Mouse (Mus musculus): Measurements from ENCODE around the gene Cdk5r1. TPM values are rescaled to one million over a fixed set of nuclear protein-coding genes. Genes with fewer than 3 reads are reported as not detected.

Gene Cdk5r1
- total and polyA plus RNA-seq, 3 experiments = 1.1 to 1.2 TPM; not detected in 1

DNA sequence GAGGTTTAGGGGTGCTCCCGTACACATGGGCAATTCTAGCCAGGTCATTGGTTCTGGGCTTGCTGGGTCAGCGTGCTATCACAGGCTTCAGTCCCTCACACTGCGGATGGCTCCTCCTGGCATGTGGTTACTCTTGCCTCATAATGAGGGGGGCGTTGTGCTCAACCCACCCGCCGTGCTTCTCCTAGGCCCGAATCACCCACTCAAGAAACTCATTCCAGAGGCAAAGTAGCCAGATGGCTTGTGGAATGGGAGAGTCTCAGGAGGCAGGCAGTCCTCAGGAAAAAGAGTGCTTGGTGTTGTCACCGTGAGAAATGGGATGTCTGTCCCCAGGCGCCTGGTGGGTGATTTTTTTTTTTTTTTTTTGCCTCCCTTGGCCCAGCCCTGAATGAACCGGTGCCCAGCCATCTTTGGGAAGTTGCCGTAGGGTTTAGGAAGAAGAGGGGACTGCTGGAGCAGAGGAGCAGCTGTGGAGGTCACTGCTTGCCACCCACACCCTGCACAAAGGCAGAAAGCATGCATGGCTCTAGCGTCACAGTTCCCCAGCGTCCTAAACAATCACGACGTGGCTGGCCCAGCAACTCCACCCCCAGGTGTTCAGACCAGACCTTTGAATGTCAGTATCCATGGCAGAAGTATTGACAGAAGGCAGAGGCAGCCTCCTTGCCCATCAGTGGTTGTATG, 11.2 kb downstream of the Cdk5r1 start:
- H3K4me3 ChIP-seq (ENCODE audit: control insufficient read depth in 1 of 2, insufficient read depth in 1 of 2, low read depth in 2 of 2, low read length in 2 of 2) = no peak overlapping the region
- no peak overlapping the region for H3K27ac ChIP-seq (ENCODE audit: control insufficient read depth, low read depth, low read length)
- TF ChIP-seq ZC3H11A (IDR thresholded peaks at IDR 0.05; ENCODE audit: low read depth, low read length) (no peak), EP300 (IDR thresholded peaks at IDR 0.05; ENCODE audit: low read depth in 1 of 2, low read length in 2 of 2) (no peak), ZKSCAN1 (IDR thresholded peaks at IDR 0.05; ENCODE audit: low read depth, low read length) (no peak), CHD1 (IDR thresholded peaks at IDR 0.05; ENCODE audit: low read depth, low read length) (no peak), ETS1 (IDR thresholded peaks at IDR 0.05; ENCODE audit: low read depth, low read length) (no peak), MEF2A (IDR thresholded peaks at IDR 0.05; ENCODE audit: extremely low read depth, insufficient replicate concordance, low read depth, low read length, poor library complexity, severe bottlenecking) (no peak), MYC (IDR thresholded peaks at IDR 0.05; ENCODE audit: low read depth, low read length) (no peak), USF1 (IDR thresholded peaks at IDR 0.05; ENCODE audit: low read depth, low read length) (no peak), TCF12 (IDR thresholded peaks at IDR 0.05; ENCODE audit: low read depth, low read length) (no peak), NRF1 (IDR thresholded peaks at IDR 0.05; ENCODE audit: insufficient read depth, low read depth, low read length, poor library complexity, severe bottlenecking) (no peak)
- H3K9ac ChIP-seq (ENCODE audit: control insufficient read depth, low read depth, low read length, poor library complexity, severe bottlenecking) = no peak overlapping the region
- no peaks in the 10 kb centered on the region for H3K4me1 ChIP-seq (ENCODE audit: control insufficient read depth in 1 of 2, insufficient read depth in 2 of 2, low read length in 2 of 2)
- no peaks in the 10 kb centered on the region for H3K27me3 ChIP-seq (ENCODE audit: control insufficient read depth in 1 of 2, insufficient read depth in 2 of 2, low read length in 2 of 2)
- no peak for DNase-seq (ENCODE audit: low read depth, low spot score)
- no peaks in the 10 kb centered on the region for H3K79me2 ChIP-seq (ENCODE audit: control insufficient read depth, insufficient read depth, low read length, poor library complexity)
- no peaks in the 10 kb centered on the region for H3K9me3 ChIP-seq (replicated peaks; ENCODE audit: insufficient read depth, low read length)
- no peaks in the 10 kb centered on the region for H3K36me3 ChIP-seq (ENCODE audit: control insufficient read depth in 1 of 2, insufficient read depth in 2 of 2, low read length in 2 of 2)

DNA sequence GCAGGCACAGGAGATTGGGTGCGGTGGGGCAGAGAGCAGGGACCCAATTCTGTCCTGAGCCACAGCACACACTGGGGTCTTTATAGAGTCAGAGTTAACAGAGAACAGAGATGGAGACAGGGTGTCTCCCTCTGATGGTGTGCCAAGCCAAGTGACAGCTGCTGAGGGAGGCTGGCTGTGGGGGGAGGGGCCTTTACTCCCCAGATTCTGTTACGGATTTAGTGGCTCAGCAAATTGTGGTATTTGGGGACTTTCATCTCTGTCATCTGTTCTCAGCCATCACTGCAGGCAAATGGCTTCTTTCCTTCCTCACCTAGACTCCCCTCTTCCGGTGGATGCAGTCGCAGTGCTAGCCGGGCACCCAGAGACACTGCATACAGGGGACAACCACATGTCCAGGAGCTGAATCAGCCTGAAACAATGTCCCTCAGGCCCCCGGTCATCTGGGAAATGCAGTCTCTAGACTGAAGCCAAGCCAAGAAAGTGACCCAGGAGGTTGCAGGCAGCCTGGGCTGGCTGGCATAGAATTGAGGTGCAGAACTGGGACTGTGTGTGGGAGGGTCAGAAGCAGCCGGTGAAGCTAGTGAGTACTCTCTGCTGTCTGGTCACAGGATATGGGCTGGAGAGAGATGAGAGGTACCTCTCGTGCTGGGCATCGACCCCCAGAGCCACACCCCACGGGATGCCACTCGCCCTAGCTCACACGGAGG, 12.5 kb downstream of the Cdk5r1 start:
- no peak for DNase-seq (ENCODE audit: low read depth, low spot score)
- Histone ChIP-seq H3K79me2 (ENCODE audit: control insufficient read depth, insufficient read depth, low read length, poor library complexity) (no peaks in the 10 kb centered on the region), H3K4me3 (ENCODE audit: control insufficient read depth in 1 of 2, insufficient read depth in 1 of 2, low read depth in 2 of 2, low read length in 2 of 2) (no peak overlapping the region), H3K27ac (ENCODE audit: control insufficient read depth, low read depth, low read length) (no peak overlapping the region), H3K36me3 (ENCODE audit: control insufficient read depth in 1 of 2, insufficient read depth in 2 of 2, low read length in 2 of 2) (no peaks in the 10 kb centered on the region), H3K9ac (ENCODE audit: control insufficient read depth, low read depth, low read length, poor library complexity, severe bottlenecking) (no peak overlapping the region), H3K9me3 (replicated peaks; ENCODE audit: insufficient read depth, low read length) (no peaks in the 10 kb centered on the region), H3K4me1 (ENCODE audit: control insufficient read depth in 1 of 2, insufficient read depth in 2 of 2, low read length in 2 of 2) (no peaks in the 10 kb centered on the region), H3K27me3 (ENCODE audit: control insufficient read depth in 1 of 2, insufficient read depth in 2 of 2, low read length in 2 of 2) (no peaks in the 10 kb centered on the region)
- TF ChIP-seq EP300 (IDR thresholded peaks at IDR 0.05; ENCODE audit: low read depth in 1 of 2, low read length in 2 of 2) = no peak
- TF ChIP-seq CHD1 (IDR thresholded peaks at IDR 0.05; ENCODE audit: low read depth, low read length) = no peak

DNA sequence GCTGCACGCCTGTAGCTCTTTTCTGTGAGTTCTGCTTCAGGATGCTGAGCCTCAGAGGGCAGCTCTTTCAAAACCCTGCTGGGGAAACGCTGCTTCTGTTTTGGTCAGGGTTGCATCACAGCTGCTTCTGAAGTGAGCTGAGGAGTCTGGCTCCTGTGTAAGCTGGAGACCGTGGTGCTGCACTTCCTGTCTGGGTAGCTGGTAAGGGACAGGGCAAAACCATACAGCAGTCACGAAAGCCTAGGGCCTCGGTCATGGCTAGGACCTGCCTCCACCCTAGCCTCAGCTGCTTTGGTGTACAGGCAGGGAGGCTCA, 13.0 kb downstream of the Cdk5r1 start:
- H3K4me3 ChIP-seq (ENCODE audit: control insufficient read depth in 1 of 2, insufficient read depth in 1 of 2, low read depth in 2 of 2, low read length in 2 of 2) = no peak overlapping the region
- TF ChIP-seq EP300 (IDR thresholded peaks at IDR 0.05; ENCODE audit: low read depth in 1 of 2, low read length in 2 of 2) (no peak), E2F4 (IDR thresholded peaks at IDR 0.05; ENCODE audit: borderline replicate concordance, low read depth, low read length) (no peak), MAX (IDR thresholded peaks at IDR 0.05; ENCODE audit: low read length) (no peak), HCFC1 (IDR thresholded peaks at IDR 0.05; ENCODE audit: low read depth, low read length) (no peak), POLR2A (IDR thresholded peaks at IDR 0.05; ENCODE audit: control insufficient read depth in 1 of 2, insufficient read depth in 1 of 2, low read depth in 1 of 2, low read length in 2 of 2, poor library complexity in 1 of 2) (no peak), BHLHE40 (IDR thresholded peaks at IDR 0.05; ENCODE audit: borderline replicate concordance, low read depth, low read length) (no peak), CHD2 (IDR thresholded peaks at IDR 0.05; ENCODE audit: low read length) (no peak), CHD1 (IDR thresholded peaks at IDR 0.05; ENCODE audit: low read depth, low read length) (no peak), NELFE (IDR thresholded peaks at IDR 0.05; ENCODE audit: low read depth, low read length) (no peak), RCOR1 (IDR thresholded peaks at IDR 0.05; ENCODE audit: low read depth, low read length) (no peak), MYB (IDR thresholded peaks at IDR 0.05; ENCODE audit: low read depth, low read length) (no peak), TAL1 (IDR thresholded peaks at IDR 0.05; ENCODE audit: low read length) (no peak), GABPA (IDR thresholded peaks at IDR 0.05; ENCODE audit: low read depth, low read length) (no peak), USF1 (IDR thresholded peaks at IDR 0.05; ENCODE audit: low read depth, low read length) (no peak), ZC3H11A (IDR thresholded peaks at IDR 0.05; ENCODE audit: low read depth, low read length) (no peak)
- H3K79me2 ChIP-seq (ENCODE audit: control insufficient read depth, insufficient read depth, low read length, poor library complexity) = no peaks in the 10 kb centered on the region
- no peaks in the 10 kb centered on the region for H3K4me1 ChIP-seq (ENCODE audit: control insufficient read depth in 1 of 2, insufficient read depth in 2 of 2, low read length in 2 of 2)
- no peak for DNase-seq (ENCODE audit: low read depth, low spot score)
- no peaks in the 10 kb centered on the region for H3K9me3 ChIP-seq (replicated peaks; ENCODE audit: insufficient read depth, low read length)
- no peaks in the 10 kb centered on the region for H3K27me3 ChIP-seq (ENCODE audit: control insufficient read depth in 1 of 2, insufficient read depth in 2 of 2, low read length in 2 of 2)
- H3K36me3 ChIP-seq (ENCODE audit: control insufficient read depth in 1 of 2, insufficient read depth in 2 of 2, low read length in 2 of 2) = no peaks in the 10 kb centered on the region; a peak in 1 of 4 replicates
- no peak overlapping the region for H3K9ac ChIP-seq (ENCODE audit: control insufficient read depth, low read depth, low read length, poor library complexity, severe bottlenecking)
- H3K27ac ChIP-seq (ENCODE audit: control insufficient read depth, low read depth, low read length) = no peak overlapping the region

All from MEL (cell line).